Mouse (Mus musculus) intestine, postnatal 0 days (tissue): Measurements from ENCODE around the gene Fsd1. TPM values are rescaled to one million over a fixed set of nuclear protein-coding genes. Genes with fewer than 3 reads are reported as not detected.
A peak's percentile ranks its signal among the peaks of the same experiment; 100 is the strongest.

Experiments used
- ATAC-seq: fragments of 200-750 bp; cut with Nextera tagmentation; 2 replicates; pipeline ENCODE4 v1.8.0; 2017; ENCODE audit warnings: mild to moderate bottlenecking, moderate TSS enrichment, moderate library complexity
- H3K27ac ChIP-seq: fragments of 300-500 bp; sonication (generic); 2 replicates; pipeline ENCODE4 v1.5.1; 2014; ENCODE audit warnings: mild to moderate bottlenecking, low read depth, low read length, moderate library complexity
- H3K27me3 ChIP-seq: fragments of 300-500 bp; sonication (generic); replicated peaks from 2 replicates; pipeline ENCODE4 v1.6.1; 2014; ENCODE audit warnings: low read length, mixed read lengths; ENCODE audit not compliant: control insufficient read depth, insufficient read depth
- H3K36me3 ChIP-seq: fragments of 300-500 bp; sonication (generic); 2 replicates; pipeline ENCODE4 v1.6.1; 2014; ENCODE audit warnings: mild to moderate bottlenecking, moderate library complexity; ENCODE audit not compliant: control insufficient read depth, insufficient read depth
- H3K4me1 ChIP-seq: fragments of 300-500 bp; sonication (generic); replicated peaks from 2 replicates; pipeline ENCODE4 v1.6.1; 2014; ENCODE audit warnings: antibody characterized with exemption, low read length, mixed read lengths; ENCODE audit not compliant: control insufficient read depth, insufficient read depth
- H3K4me2 ChIP-seq: fragments of 300-500 bp; sonication (generic); replicated peaks from 2 replicates; pipeline ENCODE4 v1.6.1; 2014; ENCODE audit warnings: low read depth, mild to moderate bottlenecking, moderate library complexity
- H3K4me3 ChIP-seq: fragments of 300-500 bp; sonication (generic); 2 replicates; pipeline ENCODE4 v1.5.1; 2014; ENCODE audit warnings: low read depth, low read length
- H3K9ac ChIP-seq: fragments of 300-500 bp; sonication (generic); 2 replicates; pipeline ENCODE4 v1.6.1; 2014; ENCODE audit warnings: mild to moderate bottlenecking, low read depth, low read length
- H3K9me3 ChIP-seq: fragments of 300-500 bp; sonication (generic); 2 replicates; pipeline ENCODE4 v1.6.1; 2016; ENCODE audit warnings: mixed run types; ENCODE audit not compliant: control insufficient read depth
- CTCF ChIP-seq: sonication (generic); IDR thresholded peaks from 2 replicates; pipeline ENCODE4 v1.5.1; 2016; ENCODE audit warnings: low read depth, mild to moderate bottlenecking, control low read depth, antibody characterized with exemption, moderate library complexity
- WGBS: fragments of 180-500 bp; shearing (Covaris S2); extraction: QIAGEN DNeasy Blood & Tissue Kit; methylation state at CpG from one replicate; pipeline ENCODE4 v1.1.7; 2014; 5-methylcytosine and 5-hydroxymethylcytosine counted together
- polyA plus RNA-seq: library from polyadenylated mRNA; unstranded; fragments of >200 nt; fragmentation: Nextera tagmentation; extraction: Ambion mirVana; gene quantifications from 2 replicates; pipeline ENCODE4 v1.2.1, GENCODE M21; 2015

Gene Fsd1
- polyA plus RNA-seq, 1 experiment from 2014 or later: 3.6 TPM

- TF ChIP-seq CTCF: no peak
Observed at GRCm38 (mm10) chr17:56010255-56010654, 23.9 kb downstream of the Fsd1 start.

DNA sequence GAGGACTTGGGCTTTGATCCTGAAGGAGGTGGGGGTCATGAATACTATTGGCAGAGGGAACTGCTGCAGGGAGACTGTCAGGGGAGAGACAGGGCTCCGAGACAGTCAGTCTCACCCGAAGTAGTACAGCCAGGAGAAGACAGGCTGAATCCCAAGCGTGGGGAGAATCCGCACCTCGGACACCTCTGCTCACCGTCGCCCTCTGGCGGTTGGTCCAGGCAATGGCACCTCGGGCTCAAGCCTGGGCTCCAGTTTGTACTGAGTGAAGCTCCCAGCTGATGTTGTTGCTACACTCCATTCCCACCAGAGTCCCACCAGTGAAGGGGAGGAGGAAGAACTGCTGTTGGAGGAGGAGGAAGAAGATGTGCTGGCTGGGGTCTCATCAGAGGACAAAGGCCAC lies 24.4 kb downstream of the Fsd1 start:
- H3K9me3 ChIP-seq: no peaks in the 10 kb centered on the region
- H3K36me3 ChIP-seq: peaks cover 33% of the 10 kb centered on the region
- WGBS: 7% methylated on average over 7 of the region's 9 CpGs
- 0 out of 2 replicates have a peak overlapping the region, but pooled peaks have one; percentile 58 for H3K9ac ChIP-seq
- H3K27me3 ChIP-seq: no peaks in the 10 kb centered on the region
- H3K4me3 ChIP-seq: peak overlapping the region; percentile 6
- peaks cover 11% of the 10 kb centered on the region; the same call in 1 of the 2 replicates for H3K4me1 ChIP-seq
- peak; percentile 98 for TF ChIP-seq CTCF
- ATAC-seq: no peak
- peak overlapping the region; percentile 94 for H3K4me2 ChIP-seq
- no peak overlapping the region for H3K27ac ChIP-seq

More at GRCm38 (mm10) chr17:56010255-56010654, 23.9 kb downstream of the Fsd1 start:
- Histone ChIP-seq H3K27ac (no peak overlapping the region), H3K4me1 (peaks cover 11% of the 10 kb centered on the region; the same call in 1 of the 2 replicates), H3K4me2 (peak overlapping the region; percentile 94), H3K27me3 (no peaks in the 10 kb centered on the region), H3K36me3 (peaks cover 29% of the 10 kb centered on the region), H3K9ac (0 out of 2 replicates have a peak overlapping the region, but pooled peaks have one; percentile 58), H3K4me3 (peak overlapping the region; percentile 87), H3K9me3 (no peaks in the 10 kb centered on the region)
- ATAC-seq: no peak
- WGBS: 59% methylated on average over 14 of the region's 14 CpGs

DNA sequence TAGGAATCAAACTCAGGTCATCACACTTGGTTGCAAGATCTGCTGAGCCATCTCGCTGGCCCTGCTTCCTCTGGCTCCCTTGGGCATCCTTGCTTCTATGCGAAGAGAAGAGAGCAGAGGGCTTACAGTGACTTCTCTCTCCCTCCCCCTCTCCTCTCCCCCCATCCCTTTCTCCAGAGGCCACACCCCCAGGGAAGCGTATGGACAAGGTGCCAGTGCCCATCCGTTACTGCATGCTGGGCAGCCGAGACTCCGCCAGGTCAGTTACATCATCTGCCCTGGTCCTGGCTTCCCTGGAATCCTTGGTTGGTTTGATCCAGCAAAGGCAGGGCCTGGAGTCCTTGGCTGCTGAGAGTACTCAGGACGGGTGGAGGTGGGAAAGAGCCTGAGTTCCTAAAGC lies 25.1 kb downstream of the Fsd1 start:
- TF ChIP-seq CTCF: no peak

DNA sequence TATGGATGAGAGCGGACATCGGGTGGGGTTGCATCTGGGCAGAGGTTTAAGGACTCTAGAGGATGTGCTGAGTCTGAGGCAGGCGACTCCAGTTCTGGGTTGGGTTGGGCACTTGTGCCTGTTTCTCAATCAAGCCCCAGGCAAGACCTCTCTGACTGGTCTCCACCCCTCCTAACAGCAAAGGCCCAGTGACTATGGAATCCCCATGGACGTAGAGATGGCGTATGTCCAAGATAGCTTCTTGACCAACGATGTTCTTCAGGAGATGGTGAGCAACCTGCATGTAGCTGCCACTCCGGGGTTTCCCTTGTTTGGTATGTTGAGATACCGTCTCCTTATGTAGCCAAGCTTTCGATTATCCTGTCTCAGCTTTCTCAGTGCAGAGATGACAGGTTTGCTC lies 29.0 kb downstream of the Fsd1 start:
- H3K36me3 ChIP-seq: peaks cover 78% of the 10 kb centered on the region

More for the DNA sequence above, 25.1 kb downstream of the Fsd1 start:
- H3K4me1 ChIP-seq: peaks cover 11% of the 10 kb centered on the region; the same call in 1 of the 2 replicates
- WGBS: 89% methylated on average over 7 of the region's 7 CpGs
- peaks cover 41% of the 10 kb centered on the region for H3K36me3 ChIP-seq
- ATAC-seq: no peak
- H3K4me3 ChIP-seq: no peak overlapping the region
- no peak overlapping the region for H3K27ac ChIP-seq
- H3K9me3 ChIP-seq: no peaks in the 10 kb centered on the region
- H3K4me2 ChIP-seq: no peak overlapping the region
- H3K9ac ChIP-seq: no peak overlapping the region
- no peaks in the 10 kb centered on the region for H3K27me3 ChIP-seq

DNA sequence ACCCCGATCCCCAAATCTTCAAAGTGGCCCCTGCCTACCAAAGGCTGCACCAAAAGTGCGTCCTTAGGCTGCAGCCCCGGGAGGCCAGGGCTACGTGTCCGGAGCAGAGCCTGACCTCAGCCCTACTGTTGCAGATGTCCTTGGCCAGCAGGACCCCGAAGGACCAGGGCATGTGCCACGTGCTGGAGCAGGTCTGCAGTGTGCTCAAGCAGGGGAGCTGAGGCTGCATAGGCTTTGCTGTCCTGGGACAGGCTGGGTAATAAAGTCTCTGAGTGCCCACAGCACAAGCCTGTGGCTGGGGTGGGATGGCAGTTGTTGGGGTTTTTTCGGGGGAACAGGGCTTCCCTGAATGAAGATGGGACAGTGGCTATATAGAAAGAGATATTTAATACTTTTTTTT lies 30.1 kb downstream of the Fsd1 start:
- Histone ChIP-seq H3K36me3 (peaks cover 79% of the 10 kb centered on the region), H3K9me3 (no peaks in the 10 kb centered on the region), H3K27ac (no peak overlapping the region), H3K4me3 (no peak overlapping the region), H3K4me2 (no peak overlapping the region), H3K27me3 (no peaks in the 10 kb centered on the region), H3K4me1 (no peaks in the 10 kb centered on the region), H3K9ac (no peak overlapping the region)
- no peak for ATAC-seq
- WGBS: 80% methylated on average over 8 of the region's 8 CpGs
- no peak for TF ChIP-seq CTCF

More for the DNA sequence above, 29.0 kb downstream of the Fsd1 start:
- no peaks in the 10 kb centered on the region for H3K27me3 ChIP-seq
- H3K4me3 ChIP-seq: no peak overlapping the region
- no peak overlapping the region for H3K27ac ChIP-seq
- H3K9me3 ChIP-seq: no peaks in the 10 kb centered on the region
- 0 out of 2 replicates have a peak, but pooled peaks cover 2% of the 10 kb centered on the region for H3K4me1 ChIP-seq
- no peak overlapping the region for H3K9ac ChIP-seq
- WGBS: 89% methylated on average over 9 of the region's 9 CpGs
- no peak for TF ChIP-seq CTCF
- H3K4me2 ChIP-seq: no peak overlapping the region
- no peak for ATAC-seq

- TF ChIP-seq CTCF: no peak
- Histone ChIP-seq H3K4me1 (no peaks in the 10 kb centered on the region), H3K4me2 (no peak overlapping the region), H3K27me3 (no peaks in the 10 kb centered on the region), H3K36me3 (peaks cover 72% of the 10 kb centered on the region), H3K4me3 (no peak overlapping the region), H3K9ac (no peak overlapping the region), H3K9me3 (no peaks in the 10 kb centered on the region), H3K27ac (no peak overlapping the region)
- ATAC-seq: no peak
- 73% methylated on average over 15 of the region's 15 CpGs for WGBS
Observed at GRCm38 (mm10) chr17:56016793-56017785, 30.8 kb downstream of the Fsd1 start.
